Mouse (Mus musculus): ENCODE measurements around the gene Xrra1. TPM values are rescaled to one million over a fixed set of nuclear protein-coding genes. Genes with fewer than 3 reads are reported as not detected.

Gene Xrra1
- total RNA-seq (2023), result not detected in 4 replicates

GRCm38 (mm10) chr7:99858813-99859585, at the start of gene Xrra1:
Gene Xrra1, plus strand, starts transcription at chr7:99859116.

GRCm38 (mm10) chr7:99828083-99828570, 30.8 kb upstream of the Xrra1 start, which contains the start of gene Neu3:
Gene Neu3, minus strand, starts transcription at chr7:99828417.

GRCm38 (mm10) chr7:99863362-99863761, 4.4 kb downstream of the Xrra1 start, which contains the start of gene Spcs2:
Gene Spcs2, minus strand, starts transcription at chr7:99863462.

Other genes with a start within 250 kb of the Xrra1 start
- gene Tpbgl, start 232.0 kb upstream of the Xrra1 start, total RNA-seq (2023), result 0.20 to 0.30 TPM in 2 of 4 replicates, not detected in the others
- gene Slco2b1, start 147.8 kb upstream of the Xrra1 start, total RNA-seq (2023), result 0.36 to 1.6 TPM (median 0.66 TPM) in 4 replicates
- not detected in 4 replicates for gene Olfr520, start 128.8 kb upstream of the Xrra1 start, total RNA-seq (2023)
- gene Olfr521, start 95.6 kb upstream of the Xrra1 start, total RNA-seq (2023), result not detected in 4 replicates
- 1.5 to 3.2 TPM (median 2.4 TPM) in 4 replicates for gene Neu3, start 30.7 kb upstream of the Xrra1 start, total RNA-seq (2023)
- gene Spcs2, start 4.3 kb downstream of the Xrra1 start, total RNA-seq (2023), result 71.6 to 102 TPM (median 85.9 TPM) in 4 replicates
- gene Rnf169, start 121.3 kb downstream of the Xrra1 start, total RNA-seq (2023), result 28.6 to 30.3 TPM (median 29.7 TPM) in 4 replicates
- gene Chrdl2, start 147.1 kb downstream of the Xrra1 start, total RNA-seq (2023), result not detected in 4 replicates

Data from B cell, adult 62 days (primary cell).